Mouse (Mus musculus) CH12F3 (cell line): ENCODE data around the gene Gm28230.

Experiments
- in situ Hi-C: fragments of 300-500 bp; cut with MboI; formaldehyde crosslinking; loops from 2 replicates; pipeline ENCODE4 v1.14.3; 2020; ENCODE audit warnings: low sequenced_read_pairs

Gene Gm28230

DNA sequence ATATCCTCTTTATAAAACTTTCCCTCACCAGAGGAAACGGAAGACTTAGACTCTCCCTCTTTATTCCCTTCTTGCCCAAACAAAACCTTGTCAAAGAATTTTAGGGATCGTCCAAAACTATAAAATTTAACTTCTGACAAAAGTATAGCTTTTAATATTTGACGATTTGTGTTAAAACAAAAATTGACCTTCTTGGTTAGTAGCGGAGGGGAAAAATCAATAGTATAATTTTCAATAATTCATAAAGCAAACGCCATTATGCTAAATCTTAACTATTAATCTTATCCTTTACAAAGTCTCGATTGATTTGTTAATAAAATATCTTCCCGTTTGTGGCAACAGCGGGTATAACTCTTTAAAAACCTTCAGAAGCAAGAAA, 36.2 kb upstream of the Gm28230 start:
- in situ Hi-C loops, result loop anchor here (10.0 to 25.0 kb wide), 2 partner anchors 454 to 622 kb away; no protein-coding TSS in a partner anchor

DNA sequence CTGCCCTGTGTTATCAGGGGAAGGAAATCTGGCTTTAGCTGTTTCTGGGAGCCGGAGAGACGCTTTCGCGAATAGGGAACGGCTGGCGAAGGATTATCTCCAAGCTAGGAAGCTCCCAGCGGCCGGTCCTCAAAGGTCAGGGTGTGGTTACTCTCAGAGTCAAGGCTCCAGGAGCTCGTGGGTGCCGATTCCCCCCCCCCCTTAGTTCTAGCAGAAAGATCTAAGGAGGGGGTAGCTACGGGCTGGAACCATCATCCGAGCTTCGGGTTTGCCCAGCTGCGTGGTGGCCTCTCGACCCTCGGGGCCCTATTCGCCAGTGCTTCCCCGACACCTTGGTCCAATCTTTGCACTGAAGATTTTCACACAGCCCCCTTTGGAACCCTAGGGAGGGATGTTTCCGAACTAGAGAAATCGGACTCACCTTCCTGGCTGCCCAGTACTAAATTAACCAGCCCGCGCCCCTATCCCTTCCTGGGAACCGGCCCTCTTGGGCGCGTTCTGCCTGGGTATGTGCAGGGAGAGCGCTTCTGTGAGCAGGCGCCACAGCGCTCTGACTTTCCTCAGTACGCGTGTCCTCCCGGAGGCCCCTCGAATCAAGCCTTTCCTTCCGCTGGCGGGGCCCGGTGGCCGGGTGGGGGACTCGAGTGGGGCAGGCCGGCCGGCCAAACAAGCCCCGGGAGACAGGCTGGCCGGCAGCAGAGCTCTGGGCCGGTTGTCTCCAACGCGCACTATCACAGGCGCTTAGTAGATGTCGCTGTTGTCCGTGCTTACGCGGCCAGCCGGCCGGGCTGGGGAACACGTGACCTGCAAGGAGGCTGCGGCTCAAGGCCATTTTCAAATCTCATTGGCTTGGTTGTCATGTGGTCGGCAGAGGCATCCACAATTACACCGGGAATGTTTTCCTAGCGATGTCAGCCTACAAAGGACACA, 35.2 kb upstream of the Gm28230 start, which contains the start of gene Hoxd10:
Gene Hoxd10, plus strand, starts transcription at position 903 of the 930 bp plus-strand sequence.
- in situ Hi-C loops, result loop anchor here (10.0 to 25.0 kb wide), 2 partner anchors 454 to 621 kb away; no protein-coding TSS in a partner anchor

DNA sequence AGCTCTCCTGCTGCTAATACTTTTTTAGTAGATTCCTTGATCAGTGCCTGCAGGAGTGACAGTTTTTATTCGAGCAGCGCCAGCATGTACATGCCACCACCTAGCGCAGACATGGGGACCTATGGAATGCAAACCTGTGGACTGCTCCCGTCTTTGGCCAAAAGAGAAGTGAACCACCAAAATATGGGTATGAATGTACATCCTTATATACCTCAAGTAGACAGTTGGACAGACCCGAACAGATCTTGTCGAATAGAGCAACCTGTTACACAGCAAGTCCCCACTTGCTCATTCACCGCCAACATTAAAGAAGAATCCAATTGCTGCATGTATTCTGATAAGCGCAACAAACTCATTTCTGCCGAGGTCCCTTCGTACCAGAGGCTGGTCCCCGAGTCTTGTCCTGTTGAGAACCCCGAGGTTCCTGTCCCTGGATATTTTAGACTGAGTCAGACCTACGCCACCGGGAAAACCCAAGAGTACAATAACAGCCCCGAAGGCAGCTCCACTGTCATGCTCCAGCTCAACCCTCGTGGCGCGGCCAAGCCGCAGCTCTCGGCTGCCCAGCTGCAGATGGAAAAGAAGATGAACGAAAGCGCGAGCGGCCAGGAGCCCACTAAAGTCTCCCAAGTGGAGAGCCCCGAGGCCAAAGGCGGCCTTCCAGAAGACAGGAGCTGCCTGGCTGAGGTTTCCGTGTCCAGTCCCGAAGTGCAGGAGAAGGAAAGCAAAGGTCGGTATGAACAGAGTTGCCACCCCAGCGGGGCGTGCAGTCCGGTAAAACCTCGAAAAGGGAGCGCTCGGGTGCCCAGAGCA, 34.3 kb upstream of the Gm28230 start:
- in situ Hi-C loops, result loop anchor here (10.0 to 25.0 kb wide), 2 partner anchors 453 to 620 kb away; no protein-coding TSS in a partner anchor

DNA sequence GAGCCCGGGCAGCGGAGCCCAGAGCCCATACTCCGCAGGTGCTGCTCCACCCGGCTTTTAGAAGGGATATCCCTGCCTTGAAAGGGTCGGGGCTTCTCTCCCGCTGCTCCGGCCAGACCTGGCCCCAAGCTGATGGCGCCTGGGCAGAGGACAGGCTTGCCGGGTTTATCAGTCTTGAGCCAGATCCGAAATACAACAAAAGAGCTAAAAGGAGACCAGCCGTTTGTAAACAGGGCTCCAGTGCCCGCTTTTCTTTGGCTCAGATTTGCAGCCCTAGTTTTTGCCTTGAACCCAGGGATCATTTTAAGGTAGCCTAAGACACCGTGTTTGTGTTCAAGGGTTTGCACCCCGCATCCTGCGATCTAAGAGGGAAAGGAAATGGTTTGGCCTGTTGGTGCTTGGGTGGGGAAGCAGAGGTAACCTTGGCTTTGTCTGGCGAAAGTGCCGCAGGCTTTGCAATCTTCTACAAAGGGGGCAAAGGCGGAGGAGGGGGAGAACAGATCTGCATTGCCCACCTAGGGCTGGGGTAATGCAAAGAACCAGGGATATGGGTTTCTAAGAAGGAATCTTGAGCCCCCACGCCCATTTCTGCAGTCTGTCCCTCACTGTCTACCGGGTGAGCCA, 33.6 kb upstream of the Gm28230 start:
- in situ Hi-C loops, result loop anchor here (10.0 to 25.0 kb wide), 2 partner anchors 452 to 619 kb away; no protein-coding TSS in a partner anchor

DNA sequence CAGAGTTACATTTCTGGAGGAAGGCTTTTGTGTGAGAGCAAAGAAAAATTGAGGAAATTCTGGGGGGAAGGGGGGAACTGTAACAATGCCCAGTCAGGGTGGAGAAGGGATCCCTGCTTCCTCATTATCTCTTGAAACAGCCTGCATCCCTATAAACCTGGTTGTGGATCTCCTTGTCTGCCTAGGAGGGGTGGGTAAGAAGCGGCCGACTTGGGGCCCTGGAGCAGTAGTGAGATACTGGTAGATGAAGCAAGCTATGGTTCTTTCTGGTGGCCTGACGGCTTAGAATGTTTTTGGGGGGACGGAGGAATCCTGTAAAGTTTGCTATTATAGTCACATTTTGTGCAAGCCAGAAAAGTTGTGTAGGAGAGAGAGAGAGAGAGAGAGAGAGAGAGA, 33.1 kb upstream of the Gm28230 start:
- in situ Hi-C loops, result loop anchor here (10.0 to 25.0 kb wide), 2 partner anchors 451 to 619 kb away; no protein-coding TSS in a partner anchor

DNA sequence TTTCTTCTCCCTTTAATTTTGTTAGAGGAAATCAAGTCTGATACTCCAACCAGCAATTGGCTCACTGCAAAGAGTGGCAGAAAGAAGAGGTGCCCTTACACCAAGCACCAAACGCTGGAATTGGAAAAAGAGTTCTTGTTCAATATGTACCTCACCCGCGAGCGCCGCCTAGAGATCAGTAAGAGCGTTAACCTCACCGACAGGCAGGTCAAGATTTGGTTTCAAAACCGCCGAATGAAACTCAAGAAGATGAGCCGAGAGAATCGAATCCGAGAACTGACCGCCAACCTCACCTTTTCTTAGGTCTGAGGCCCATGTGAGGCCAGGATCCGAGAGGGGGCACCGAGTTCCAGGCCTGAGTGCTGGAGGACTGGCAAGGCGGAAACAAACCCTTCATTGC, 32.5 kb upstream of the Gm28230 start:
- in situ Hi-C loops, result loop anchor here (10.0 to 25.0 kb wide), 2 partner anchors 451 to 618 kb away; no protein-coding TSS in a partner anchor

DNA sequence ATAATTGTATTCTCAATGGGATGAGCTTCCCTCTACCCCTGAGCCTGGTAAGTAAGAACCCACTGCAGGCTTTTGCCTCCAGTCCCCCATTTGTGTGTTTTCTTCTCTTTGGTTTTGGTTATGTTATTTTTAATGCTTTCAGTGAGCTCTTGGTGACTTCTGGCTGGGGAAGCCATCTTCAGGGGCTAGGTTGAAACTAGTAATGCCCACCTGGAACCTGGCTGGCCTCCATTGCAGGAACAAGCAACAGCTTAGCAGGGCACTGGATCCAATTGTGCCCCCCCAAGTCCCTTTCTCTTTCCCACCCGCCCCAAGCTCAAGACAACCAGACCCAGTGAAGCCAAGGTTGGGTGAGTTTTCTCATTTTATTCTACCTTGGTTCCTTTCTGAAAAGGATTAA, 31.1 kb upstream of the Gm28230 start:
- in situ Hi-C loops, result loop anchor here (10.0 to 25.0 kb wide), 2 partner anchors 449 to 617 kb away; no protein-coding TSS in a partner anchor

DNA sequence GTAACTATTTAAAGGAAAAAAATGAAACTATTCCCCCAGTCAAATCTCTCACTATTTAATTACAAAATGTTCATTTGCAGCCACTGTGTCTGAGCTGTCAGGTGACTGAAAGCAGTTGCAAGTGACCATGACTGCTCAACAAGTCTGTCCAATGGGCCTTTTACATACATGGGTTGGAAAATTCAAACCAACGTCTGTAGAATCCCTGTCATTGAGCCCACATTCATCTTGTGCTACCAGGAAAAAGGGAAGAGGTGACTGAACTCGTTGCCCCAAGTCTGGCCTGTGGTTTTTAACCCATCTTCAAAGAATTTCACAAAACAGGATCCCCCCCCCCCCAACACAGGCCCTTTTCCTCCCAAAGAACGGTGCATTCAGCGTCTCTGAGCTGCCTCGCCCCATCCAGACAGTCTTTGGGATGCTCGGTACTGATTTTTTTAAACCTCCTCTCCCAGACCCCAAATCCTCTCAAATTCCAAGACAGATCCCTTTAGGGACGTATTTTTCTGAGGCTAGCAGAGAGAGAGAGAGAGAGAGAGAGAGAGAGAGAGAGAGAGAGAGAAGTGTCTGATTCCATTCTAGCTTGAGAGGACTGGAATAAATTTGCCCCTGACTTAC, 30.6 kb upstream of the Gm28230 start:
- in situ Hi-C loops, result loop anchor here (10.0 to 25.0 kb wide), 2 partner anchors 449 to 616 kb away; no protein-coding TSS in a partner anchor

DNA sequence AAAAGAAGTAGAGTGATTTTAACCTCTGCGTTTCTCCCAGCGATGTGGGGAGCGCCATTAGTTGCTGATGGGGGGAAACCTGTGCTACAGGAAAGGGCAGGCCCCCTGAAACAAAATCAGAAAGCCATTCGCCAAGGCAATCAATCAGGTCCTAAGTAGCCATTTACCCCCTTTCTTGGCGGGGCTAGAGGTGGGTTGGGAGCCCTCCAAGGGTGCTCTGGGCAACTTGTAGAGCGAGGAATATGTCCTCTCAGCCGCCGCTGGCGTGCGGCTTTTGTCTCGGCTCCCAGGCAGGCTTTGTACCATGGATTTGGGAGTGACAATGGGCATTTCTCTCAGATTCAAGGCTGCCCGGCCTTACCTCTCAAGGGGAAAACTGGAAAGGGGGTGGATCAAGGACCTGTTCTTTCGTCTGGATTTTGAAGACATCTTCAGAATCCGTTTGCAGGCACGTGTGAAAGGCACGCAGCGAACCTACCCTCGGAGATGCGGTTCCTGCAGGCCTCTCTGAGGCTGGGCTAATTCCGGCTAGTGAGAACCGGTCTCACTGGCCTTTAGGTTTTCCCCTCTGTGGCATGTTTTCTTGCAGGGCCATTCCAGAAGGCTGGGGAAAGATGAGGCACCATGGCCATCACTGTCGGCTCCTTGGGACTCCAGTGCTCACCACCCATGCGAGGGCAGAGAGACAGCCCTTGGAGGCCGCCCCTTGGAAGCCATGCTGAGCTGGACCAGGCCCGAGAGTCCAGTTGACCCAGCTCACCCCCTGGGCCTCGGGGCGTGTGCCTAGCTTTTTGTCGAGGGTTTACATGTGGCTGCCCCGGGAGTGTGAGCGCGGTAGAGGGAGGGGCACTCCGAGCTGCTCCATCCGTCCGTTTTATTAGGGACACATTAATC, 29.8 kb upstream of the Gm28230 start:
- in situ Hi-C loops, result loop anchor here (10.0 to 25.0 kb wide), 2 partner anchors 448 to 616 kb away; no protein-coding TSS in a partner anchor

DNA sequence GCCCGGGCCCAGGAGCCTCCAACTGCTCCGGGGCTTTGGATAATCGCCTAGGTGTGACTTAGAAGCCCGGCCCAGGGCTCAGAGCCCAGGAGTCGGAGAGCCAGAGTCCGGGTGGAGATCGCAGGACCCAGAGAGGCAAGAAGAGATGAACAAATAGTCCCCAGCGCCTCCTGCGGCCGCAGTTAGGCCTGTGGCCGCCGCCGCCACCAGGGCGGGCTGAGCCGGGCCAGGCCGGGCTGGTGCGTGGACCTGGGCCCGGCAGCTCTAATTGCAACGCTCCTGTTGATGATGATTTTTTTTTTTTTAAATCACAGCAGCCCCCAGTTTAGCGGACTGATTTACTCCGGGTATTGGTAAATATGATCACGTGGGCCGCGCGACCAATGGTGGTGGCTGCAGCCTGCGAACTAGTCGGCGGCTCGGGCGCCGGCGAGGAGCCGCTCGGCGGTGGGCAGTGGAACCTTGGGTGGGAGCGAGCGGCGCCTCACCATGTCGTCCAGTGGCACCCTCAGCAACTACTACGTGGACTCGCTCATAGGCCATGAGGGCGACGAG, 28.9 kb upstream of the Gm28230 start, which contains the start of gene Hoxd9:
Gene Hoxd9, plus strand, starts transcription at position 161 of the 555 bp plus-strand sequence.
- in situ Hi-C loops, result loop anchor here (10.0 to 25.0 kb wide), 2 partner anchors 447 to 615 kb away; no protein-coding TSS in a partner anchor

DNA sequence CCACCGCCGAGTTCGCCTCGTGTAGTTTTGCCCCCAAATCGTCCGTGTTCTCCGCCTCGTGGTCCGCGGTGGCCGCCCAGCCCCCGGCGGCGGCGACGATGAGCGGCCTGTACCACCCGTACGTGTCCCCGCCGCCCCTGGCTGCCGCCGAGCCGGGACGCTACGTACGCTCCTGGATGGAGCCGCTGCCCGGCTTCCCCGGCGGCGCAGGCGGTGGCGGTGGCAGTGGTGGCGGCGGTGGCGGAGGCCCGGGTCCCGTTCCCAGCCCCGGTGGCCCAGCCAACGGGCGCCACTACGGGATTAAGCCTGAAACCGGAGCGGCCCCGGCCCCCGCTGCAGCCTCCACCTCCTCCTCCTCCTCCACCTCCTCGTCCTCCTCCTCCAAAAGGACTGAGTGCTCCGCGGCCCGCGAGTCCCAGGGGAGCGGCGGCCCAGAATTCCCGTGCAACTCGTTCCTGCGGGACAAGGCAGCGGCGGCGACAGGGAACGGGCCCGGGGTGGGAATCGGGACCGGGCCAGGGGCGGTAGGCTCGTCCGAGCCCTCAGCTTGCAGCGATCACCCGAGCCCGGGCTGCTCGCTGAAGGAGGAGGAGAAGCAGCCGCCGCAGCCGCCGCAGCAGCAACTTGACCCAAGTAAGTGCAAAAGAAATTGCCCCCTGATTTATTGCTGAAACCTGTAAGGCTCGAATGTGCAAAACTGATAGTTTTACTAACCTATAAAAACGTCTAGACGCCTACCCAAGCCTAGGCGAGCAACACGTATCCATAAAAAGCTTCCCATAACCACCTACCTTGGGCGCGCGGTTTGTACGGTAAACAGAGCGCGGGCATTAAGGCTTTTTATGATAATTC, 28.1 kb upstream of the Gm28230 start:
- in situ Hi-C loops, result loop anchor here (10.0 to 25.0 kb wide), 2 partner anchors 446 to 614 kb away; no protein-coding TSS in a partner anchor

DNA sequence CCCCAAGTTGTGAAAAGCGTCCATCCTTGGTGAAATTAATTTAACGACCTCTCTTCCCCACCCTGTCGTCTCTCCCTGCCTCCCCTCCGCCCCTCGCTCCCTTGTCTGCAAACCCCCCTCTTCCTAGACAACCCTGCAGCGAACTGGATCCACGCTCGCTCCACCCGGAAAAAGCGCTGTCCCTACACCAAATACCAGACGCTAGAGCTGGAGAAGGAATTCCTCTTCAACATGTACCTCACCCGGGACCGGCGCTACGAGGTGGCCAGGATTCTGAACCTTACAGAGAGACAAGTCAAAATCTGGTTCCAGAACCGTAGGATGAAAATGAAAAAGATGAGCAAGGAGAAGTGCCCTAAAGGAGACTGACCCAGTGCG, 27.5 kb upstream of the Gm28230 start:
- in situ Hi-C loops, result loop anchor here (10.0 to 25.0 kb wide), 2 partner anchors 446 to 613 kb away; no protein-coding TSS in a partner anchor

DNA sequence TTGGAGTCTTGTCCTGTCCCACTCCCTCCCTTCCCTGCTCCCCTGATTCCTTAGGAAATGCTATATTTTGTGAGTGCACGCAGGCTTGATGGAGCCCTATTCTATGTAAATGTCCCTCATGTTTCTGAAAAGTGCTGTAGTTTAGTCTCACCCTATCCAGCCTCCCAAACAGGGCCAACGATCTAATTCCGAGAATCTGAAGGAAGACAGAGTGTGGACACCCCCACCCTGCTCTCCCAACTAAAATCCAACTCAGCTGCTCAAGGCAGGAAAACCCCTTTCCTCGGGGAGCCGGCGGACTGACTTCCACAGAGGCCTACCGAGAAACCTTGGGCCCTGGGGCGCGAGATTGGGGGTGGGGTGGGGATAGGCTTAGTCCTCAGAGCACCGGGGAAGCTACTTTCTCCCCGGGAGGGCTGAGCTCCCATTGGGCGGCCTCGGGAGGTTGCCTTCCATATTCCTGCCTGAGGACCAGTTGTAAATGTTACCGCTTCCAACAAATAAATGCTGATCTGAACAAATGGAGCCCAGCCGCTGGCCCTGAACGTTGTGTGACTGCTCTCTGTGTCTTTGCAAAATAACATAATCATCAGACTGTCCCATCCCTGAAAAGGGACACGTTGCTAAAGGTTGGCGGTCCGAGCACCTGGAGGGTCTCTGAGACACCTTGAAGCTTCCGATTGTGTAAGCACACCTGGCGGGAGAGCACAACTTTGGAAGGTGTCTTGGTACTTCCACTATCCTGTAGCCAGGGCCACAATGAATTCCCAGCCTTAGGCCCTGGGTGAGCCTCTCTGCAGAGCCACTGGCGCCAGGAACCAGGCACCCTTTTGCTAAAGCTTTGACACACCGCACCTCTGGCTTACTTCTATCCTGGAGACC, 26.6 kb upstream of the Gm28230 start:
- in situ Hi-C loops, result loop anchor here (10.0 to 25.0 kb wide), 3 partner anchors 445 to 887 kb away; no protein-coding TSS in a partner anchor

DNA sequence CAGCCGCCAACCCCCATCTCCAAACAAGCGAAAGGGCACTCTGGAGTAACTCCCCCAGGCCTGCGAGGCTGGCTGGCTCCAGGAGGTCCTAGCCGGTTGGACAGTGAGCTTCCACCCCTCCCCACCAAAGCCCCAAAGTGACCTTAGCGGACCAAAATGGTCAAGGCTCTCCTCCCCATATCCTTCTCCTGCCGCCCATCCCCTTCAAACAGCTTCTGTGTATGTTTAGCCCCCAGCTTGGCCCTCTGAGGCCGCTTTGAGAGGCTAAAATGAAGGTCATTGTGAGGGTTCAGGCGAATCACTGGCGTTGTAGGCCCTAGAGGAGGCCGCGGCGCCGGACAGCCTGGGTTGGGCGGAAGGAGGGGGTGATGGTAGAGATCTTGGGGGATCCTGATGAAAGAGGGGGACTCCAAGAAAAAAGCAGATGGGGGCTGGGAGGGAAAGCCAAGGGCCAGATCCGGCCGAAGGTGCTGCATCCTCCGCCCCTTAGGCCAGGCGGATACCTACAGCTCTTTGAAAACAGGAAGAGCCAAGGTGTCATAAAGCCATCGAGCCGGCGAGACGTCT, 25.9 kb upstream of the Gm28230 start:
- in situ Hi-C loops, result loop anchor here (25.0 kb wide), 1 partner anchor 887 kb away; no protein-coding TSS in a partner anchor

DNA sequence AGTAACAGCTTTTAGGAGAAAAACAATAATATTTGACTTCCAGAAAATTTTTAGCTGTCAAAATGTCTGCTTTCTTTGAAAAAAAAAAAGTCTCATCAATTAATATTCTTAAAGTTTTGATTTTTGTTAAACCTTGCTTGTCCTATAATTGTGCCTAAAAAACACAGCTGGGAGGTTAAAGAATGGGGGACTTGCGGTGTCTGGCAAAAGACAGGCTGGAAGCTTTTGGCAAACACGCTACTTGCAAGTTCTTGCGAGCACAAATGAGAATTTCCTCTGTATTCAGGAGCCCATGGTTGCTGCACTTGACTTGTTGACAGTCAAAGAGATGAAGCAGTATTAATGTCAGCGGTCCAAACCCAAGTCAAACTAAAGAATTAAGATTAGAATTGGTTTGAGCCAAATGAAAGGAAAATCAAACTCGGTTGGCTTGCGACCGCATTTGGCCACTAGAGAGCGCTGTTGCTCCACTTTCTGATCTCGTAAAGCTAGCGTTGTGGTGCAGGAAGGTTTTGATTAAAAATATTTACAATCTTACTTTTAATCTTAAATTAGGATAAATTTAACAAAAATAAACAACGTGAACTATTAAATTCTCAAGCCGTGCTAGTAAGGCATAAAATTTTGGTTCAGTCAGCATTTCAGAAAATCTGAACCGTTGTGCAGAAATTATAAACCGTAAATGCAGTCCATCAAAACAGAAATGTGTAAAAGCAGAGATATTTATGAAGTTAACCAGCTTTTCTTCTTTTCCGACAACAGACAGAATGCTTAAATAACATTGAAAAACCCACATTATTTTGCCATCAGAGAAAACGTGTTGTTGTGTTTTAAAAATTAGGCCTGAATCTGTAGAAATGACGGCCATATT, 24.3 kb upstream of the Gm28230 start:
- in situ Hi-C loops, result loop anchor here (25.0 kb wide), 1 partner anchor 885 kb away; no protein-coding TSS in a partner anchor
